Mouse (Mus musculus) stomach, postnatal 0 days (tissue): ENCODE measurements around the gene Nckap5.

Experiments used
- CTCF ChIP-seq: IDR thresholded peaks from 2 replicates; pipeline ENCODE4 v1.5.1; 2016; ENCODE audit warnings: antibody characterized with exemption, low read depth, mild to moderate bottlenecking, moderate library complexity
- EP300 ChIP-seq: optimal IDR thresholded peaks from 2 replicates; pipeline ENCODE3; 2016; ENCODE audit warnings: antibody characterized with exemption

DNA sequence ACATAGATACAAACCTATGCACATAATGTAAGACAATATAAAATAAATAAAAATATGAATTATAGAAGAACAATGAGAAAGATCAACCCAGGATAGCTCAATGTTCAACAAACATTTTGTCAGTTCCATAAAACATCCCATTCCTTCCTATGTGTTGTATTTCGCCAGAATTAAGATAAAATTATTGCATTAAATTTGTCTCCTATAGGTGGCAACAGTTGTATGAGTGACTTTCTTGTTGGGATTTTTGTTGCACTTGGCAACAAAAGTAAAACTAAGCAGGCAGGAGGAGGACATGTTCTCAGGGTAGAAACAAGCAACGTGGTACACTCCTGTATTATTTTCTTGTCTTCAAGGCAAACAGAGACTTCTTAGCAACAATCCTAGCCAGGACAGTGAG is 907.5 kb downstream of the Nckap5 start:
- TF ChIP-seq CTCF (peak; percentile 43), EP300 (no peak)
